Mouse (Mus musculus): ENCODE data around the gene Dram1. TPM values are rescaled to one million over a fixed set of nuclear protein-coding genes. Genes with fewer than 3 reads are reported as not detected.
A peak's percentile ranks its signal among the peaks of the same experiment; 100 is the strongest.

Gene Dram1
- 0.45 and 0.64 TPM in 2 replicates for polyA plus RNA-seq (2015; fragmentation: Nextera tagmentation; extraction: Ambion mirVana)

GRCm38 (mm10) chr10:88379013-88379885 is at the start of gene Dram1, which contains the start of gene Gnptab:
Gene Dram1 (minus strand): TSS chr10:88379080.
Gene Gnptab (plus strand): TSS chr10:88379132.
- Histone ChIP-seq H3K9me3 (ENCODE audit: control insufficient read depth, low read length) (no peaks in the 10 kb centered on the region), H3K27ac (ENCODE audit: low read depth, low read length) (peak within 1 kb of the TSS; percentile 88), H3K4me3 (ENCODE audit: low read length) (peak within 1 kb of the TSS; percentile 68), H3K27me3 (replicated peaks; ENCODE audit: control insufficient read depth, insufficient read depth, low read length) (no peaks in the 10 kb centered on the region), H3K4me1 (ENCODE audit: control insufficient read depth, insufficient read depth, low read depth, low read length) (peaks cover 16% of the 10 kb centered on the region), H3K9ac (ENCODE audit: low read depth, low read length) (peak within 1 kb of the TSS; percentile 93), H3K36me3 (ENCODE audit: control insufficient read depth, insufficient read depth, low read length) (no peaks in the 10 kb centered on the region), H3K4me2 (ENCODE audit: low read length) (peak within 1 kb of the TSS; percentile 81)
- ATAC-seq = peak; percentile 89
- under 1% methylated on average over 63 of the region's 87 CpGs for WGBS

GRCm38 (mm10) chr10:88427998-88428397 is 49.1 kb upstream of the Dram1 start:
- Histone ChIP-seq H3K27ac (ENCODE audit: low read depth, low read length) (no peak overlapping the region), H3K4me3 (ENCODE audit: low read length) (no peak overlapping the region), H3K27me3 (replicated peaks; ENCODE audit: control insufficient read depth, insufficient read depth, low read length) (no peaks in the 10 kb centered on the region), H3K9ac (ENCODE audit: low read depth, low read length) (no peak overlapping the region), H3K4me2 (ENCODE audit: low read length) (no peak overlapping the region), H3K36me3 (ENCODE audit: control insufficient read depth, insufficient read depth, low read length) (peaks cover 19% of the 10 kb centered on the region), H3K9me3 (ENCODE audit: control insufficient read depth, low read length) (no peaks in the 10 kb centered on the region), H3K4me1 (ENCODE audit: control insufficient read depth, insufficient read depth, low read depth, low read length) (no peaks in the 10 kb centered on the region)
- WGBS = 92% methylated on average over 6 of the region's 6 CpGs
- no peak for ATAC-seq

GRCm38 (mm10) chr10:88426896-88427295 is 48.0 kb upstream of the Dram1 start:
- no peaks in the 10 kb centered on the region for H3K9me3 ChIP-seq (ENCODE audit: control insufficient read depth, low read length)
- no peak for ATAC-seq
- H3K4me1 ChIP-seq (ENCODE audit: control insufficient read depth, insufficient read depth, low read depth, low read length) = no peaks in the 10 kb centered on the region
- WGBS = 64% methylated on average over 5 of the region's 5 CpGs
- no peak overlapping the region for H3K27ac ChIP-seq (ENCODE audit: low read depth, low read length)
- H3K4me3 ChIP-seq (ENCODE audit: low read length) = no peak overlapping the region
- peaks cover 12% of the 10 kb centered on the region; the same call in 1 of the 2 replicates for H3K36me3 ChIP-seq (ENCODE audit: control insufficient read depth, insufficient read depth, low read length)
- H3K4me2 ChIP-seq (ENCODE audit: low read length) = no peak overlapping the region
- H3K27me3 ChIP-seq (replicated peaks; ENCODE audit: control insufficient read depth, insufficient read depth, low read length) = no peaks in the 10 kb centered on the region
- H3K9ac ChIP-seq (ENCODE audit: low read depth, low read length) = no peak overlapping the region

- Histone ChIP-seq H3K9ac (ENCODE audit: low read depth, low read length) (no peak overlapping the region), H3K27ac (ENCODE audit: low read depth, low read length) (no peak overlapping the region), H3K4me3 (ENCODE audit: low read length) (no peak overlapping the region), H3K9me3 (ENCODE audit: control insufficient read depth, low read length) (no peaks in the 10 kb centered on the region), H3K4me2 (ENCODE audit: low read length) (no peak overlapping the region), H3K27me3 (replicated peaks; ENCODE audit: control insufficient read depth, insufficient read depth, low read length) (no peaks in the 10 kb centered on the region), H3K4me1 (ENCODE audit: control insufficient read depth, insufficient read depth, low read depth, low read length) (no peaks in the 10 kb centered on the region), H3K36me3 (ENCODE audit: control insufficient read depth, insufficient read depth, low read length) (peaks cover 11% of the 10 kb centered on the region; the same call in 1 of the 2 replicates)
- 94% methylated on average over 2 of the region's 2 CpGs for WGBS
- peak; percentile 88 for ATAC-seq
These were observed 47.4 kb upstream of the Dram1 start for GRCm38 (mm10) chr10:88426158-88426816.

- no peak for ATAC-seq
- Histone ChIP-seq H3K9ac (ENCODE audit: low read depth, low read length) (no peak overlapping the region), H3K4me2 (ENCODE audit: low read length) (no peak overlapping the region), H3K27ac (ENCODE audit: low read depth, low read length) (no peak overlapping the region), H3K36me3 (ENCODE audit: control insufficient read depth, insufficient read depth, low read length) (peaks cover 2% of the 10 kb centered on the region), H3K9me3 (ENCODE audit: control insufficient read depth, low read length) (no peaks in the 10 kb centered on the region), H3K4me3 (ENCODE audit: low read length) (no peak overlapping the region), H3K4me1 (ENCODE audit: control insufficient read depth, insufficient read depth, low read depth, low read length) (no peaks in the 10 kb centered on the region), H3K27me3 (replicated peaks; ENCODE audit: control insufficient read depth, insufficient read depth, low read length) (no peaks in the 10 kb centered on the region)
- 93% methylated on average over 19 of the region's 19 CpGs for WGBS
These were observed 42.0 kb upstream of the Dram1 start for GRCm38 (mm10) chr10:88420655-88421435.

GRCm38 (mm10) chr10:88420141-88420541 is 41.3 kb upstream of the Dram1 start:
- H3K9me3 ChIP-seq (ENCODE audit: control insufficient read depth, low read length) = no peaks in the 10 kb centered on the region
- no peak overlapping the region for H3K27ac ChIP-seq (ENCODE audit: low read depth, low read length)
- no peaks in the 10 kb centered on the region for H3K27me3 ChIP-seq (replicated peaks; ENCODE audit: control insufficient read depth, insufficient read depth, low read length)
- no peak overlapping the region for H3K4me2 ChIP-seq (ENCODE audit: low read length)
- no peaks in the 10 kb centered on the region for H3K4me1 ChIP-seq (ENCODE audit: control insufficient read depth, insufficient read depth, low read depth, low read length)
- no peak overlapping the region for H3K4me3 ChIP-seq (ENCODE audit: low read length)
- no peak for ATAC-seq
- H3K9ac ChIP-seq (ENCODE audit: low read depth, low read length) = no peak overlapping the region
- WGBS = 73% methylated on average over 11 of the region's 11 CpGs
- H3K36me3 ChIP-seq (ENCODE audit: control insufficient read depth, insufficient read depth, low read length) = peaks cover 7% of the 10 kb centered on the region

GRCm38 (mm10) chr10:88417686-88418085 is 38.8 kb upstream of the Dram1 start:
- Histone ChIP-seq H3K9me3 (ENCODE audit: control insufficient read depth, low read length) (no peaks in the 10 kb centered on the region), H3K9ac (ENCODE audit: low read depth, low read length) (no peak overlapping the region), H3K27ac (ENCODE audit: low read depth, low read length) (no peak overlapping the region), H3K4me1 (ENCODE audit: control insufficient read depth, insufficient read depth, low read depth, low read length) (no peaks in the 10 kb centered on the region), H3K4me2 (ENCODE audit: low read length) (no peak overlapping the region), H3K27me3 (replicated peaks; ENCODE audit: control insufficient read depth, insufficient read depth, low read length) (no peaks in the 10 kb centered on the region), H3K36me3 (ENCODE audit: control insufficient read depth, insufficient read depth, low read length) (peaks cover 12% of the 10 kb centered on the region), H3K4me3 (ENCODE audit: low read length) (no peak overlapping the region)
- WGBS = 82% methylated on average over 5 of the region's 5 CpGs
- ATAC-seq = no peak

- peaks cover 10% of the 10 kb centered on the region; the same call in 1 of the 2 replicates for H3K36me3 ChIP-seq (ENCODE audit: control insufficient read depth, insufficient read depth, low read length)
- H3K4me3 ChIP-seq (ENCODE audit: low read length) = no peak overlapping the region
- 66% methylated on average over 17 of the region's 17 CpGs for WGBS
- peak; percentile 65; the same call in 1 of the 2 replicates for ATAC-seq
- H3K4me2 ChIP-seq (ENCODE audit: low read length) = no peak overlapping the region
- no peaks in the 10 kb centered on the region for H3K4me1 ChIP-seq (ENCODE audit: control insufficient read depth, insufficient read depth, low read depth, low read length)
- no peaks in the 10 kb centered on the region for H3K27me3 ChIP-seq (replicated peaks; ENCODE audit: control insufficient read depth, insufficient read depth, low read length)
- H3K9ac ChIP-seq (ENCODE audit: low read depth, low read length) = no peak overlapping the region
- H3K9me3 ChIP-seq (ENCODE audit: control insufficient read depth, low read length) = no peaks in the 10 kb centered on the region
- no peak overlapping the region for H3K27ac ChIP-seq (ENCODE audit: low read depth, low read length)
These were observed 33.6 kb upstream of the Dram1 start for GRCm38 (mm10) chr10:88412290-88412995.

Data from hindbrain, embryonic 16.5 days (tissue).